Mouse (Mus musculus) layer of hippocampus, postnatal 10 days (tissue): ENCODE measurements around the gene Ralgapa2. TPM values are rescaled to one million over a fixed set of nuclear protein-coding genes. Genes with fewer than 3 reads are reported as not detected.
"Not testable (repeated sequence)": the region's sequence is repeated elsewhere in the genome, so short reads cannot be mapped to it uniquely, and the experiment has no call there.

Experiments used
- DNase-seq, 2 experiments: peaks; one replicate each; pipeline ENCODE4 v3.0.0; 2021; ENCODE audit warnings: low spot score in 2 of 2
- total RNA-seq, 2 experiments: library from RNA; stranded (reverse); gene quantifications; 2 replicates each; pipeline ENCODE4 v1.2.3; 2021

Ralgapa2 gene
- total RNA-seq, 2 experiments from 2014 or later, result 20.1 to 30.4 TPM

GRCm38 (mm10) chr2:146499111-146499510 lies 13.0 kb downstream of the Ralgapa2 start:
- no peak for DNase-seq

DNA sequence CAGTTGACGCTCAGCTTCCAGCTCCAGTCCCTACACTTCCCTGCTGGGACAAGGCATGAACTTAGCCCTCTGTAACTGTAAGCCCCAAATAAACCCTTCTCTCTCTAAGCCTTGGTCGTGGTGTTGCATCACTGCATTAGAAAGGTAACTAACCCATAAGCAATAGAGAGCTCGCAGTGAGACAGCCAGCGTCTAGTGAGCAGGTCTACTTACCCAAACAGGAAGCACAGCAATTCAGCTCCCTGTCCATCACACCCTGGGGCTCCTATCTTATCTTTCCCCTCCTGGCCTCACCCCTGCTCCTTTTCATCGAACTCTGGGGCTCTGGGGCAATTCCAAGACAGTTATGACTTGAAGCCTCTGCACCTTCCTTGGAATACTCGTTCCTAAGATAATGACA lies 13.8 kb downstream of the Ralgapa2 start:
- DNase-seq, result no peak

GRCm38 (mm10) chr2:146496995-146497394 lies 15.1 kb downstream of the Ralgapa2 start:
- DNase-seq, result no peak

- DNase-seq, result peak in 1 of 2 experiments; percentile 18
These were observed 16.4 kb downstream of the Ralgapa2 start for GRCm38 (mm10) chr2:146495781-146496180.

DNA sequence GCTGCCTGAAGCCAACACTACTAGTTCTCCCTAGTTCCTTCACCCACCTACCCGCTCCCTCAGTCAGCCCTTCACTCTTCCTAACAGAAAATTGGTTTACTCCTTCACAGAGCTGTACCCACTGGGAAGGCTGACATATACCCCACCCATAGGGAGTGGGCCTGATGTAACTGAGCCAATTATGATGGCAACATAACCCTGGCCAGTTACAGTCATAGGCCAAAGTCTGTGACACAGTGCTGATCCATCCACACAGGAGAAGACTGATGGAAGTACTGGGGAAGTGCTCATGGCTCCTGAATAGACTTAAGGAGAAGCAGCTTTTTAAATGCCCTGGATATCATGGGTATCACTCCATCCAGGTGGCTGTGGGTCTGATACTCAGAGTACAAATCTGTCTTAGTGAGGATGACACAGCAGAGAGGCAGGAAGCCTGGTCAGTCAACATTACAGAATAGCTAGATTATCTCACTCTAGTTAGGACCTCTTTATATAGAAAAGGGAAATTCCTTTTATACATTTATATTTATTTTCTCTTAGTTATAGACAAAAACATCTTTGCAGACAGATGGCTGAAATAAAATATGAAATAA lies 18.7 kb downstream of the Ralgapa2 start:
- no peak for DNase-seq

- no peak for DNase-seq
These were observed 20.1 kb downstream of the Ralgapa2 start for GRCm38 (mm10) chr2:146491830-146492610.

DNA sequence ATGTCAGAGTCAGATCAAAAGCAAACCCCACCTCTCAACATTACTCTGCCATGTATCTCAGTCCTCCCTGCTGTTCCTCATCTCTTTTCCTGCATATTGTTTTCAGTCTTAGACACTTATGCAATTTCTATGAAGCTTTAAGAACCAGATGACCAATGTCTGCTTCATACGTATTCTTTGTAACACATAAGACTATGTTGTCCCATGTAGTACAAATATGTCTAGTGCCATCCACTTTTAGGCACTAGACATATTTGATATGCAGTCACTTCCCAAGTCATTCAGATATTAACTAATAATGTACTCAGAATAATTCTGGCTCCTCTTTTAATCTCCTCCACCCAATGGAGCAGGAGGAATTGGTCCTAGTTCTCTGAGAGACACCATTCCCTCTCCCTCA lies 21.2 kb downstream of the Ralgapa2 start:
- no peak for DNase-seq

GRCm38 (mm10) chr2:146488291-146488690 lies 23.9 kb downstream of the Ralgapa2 start:
- DNase-seq, result no peak

- DNase-seq, result no peak
These were observed 29.3 kb downstream of the Ralgapa2 start for GRCm38 (mm10) chr2:146482859-146483258.

DNA sequence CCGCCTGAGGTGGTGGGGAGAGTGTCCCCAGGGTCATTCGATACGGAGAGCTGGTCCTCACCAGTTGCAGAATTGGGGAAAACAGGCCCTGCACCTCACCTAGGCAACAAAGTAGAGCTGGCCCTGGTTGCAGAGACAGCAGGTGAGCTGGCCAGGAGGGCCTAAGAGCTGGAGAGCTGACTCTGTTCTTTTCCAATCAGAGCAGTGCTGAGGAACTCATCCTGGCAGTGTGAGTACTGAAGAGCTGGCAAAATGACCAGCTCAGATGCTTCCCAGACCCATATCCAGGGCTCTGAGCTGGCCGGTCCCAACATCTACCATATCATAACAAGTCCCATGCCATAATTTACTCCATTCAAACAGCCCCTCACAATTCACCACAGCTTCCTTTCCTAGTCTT lies 34.7 kb downstream of the Ralgapa2 start:
- DNase-seq, result no peak

DNA sequence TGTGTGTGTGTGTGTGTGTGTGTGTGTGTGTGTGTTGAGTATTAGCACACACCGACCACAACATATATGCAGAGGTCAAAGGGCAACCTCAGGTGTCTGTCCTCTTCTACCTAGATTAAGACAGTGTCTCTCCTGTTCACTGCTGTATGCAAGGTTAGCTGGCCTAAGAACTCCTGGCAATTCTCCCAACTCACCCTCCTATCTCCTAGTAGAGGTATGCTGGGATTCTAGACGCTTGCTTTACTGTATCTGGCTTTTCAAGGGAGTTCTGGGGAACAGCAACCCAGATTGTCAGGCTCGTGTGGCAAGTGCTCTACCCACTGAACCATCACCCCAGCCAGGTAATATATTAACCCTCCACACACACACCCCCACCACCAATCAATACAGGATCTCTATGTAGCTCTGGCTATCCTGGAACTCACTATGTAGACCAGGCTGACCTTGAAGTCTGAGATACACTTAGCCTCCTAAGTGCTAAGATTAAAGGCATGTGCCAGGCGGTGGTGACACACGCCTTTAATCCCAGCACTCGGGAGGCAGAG lies 35.6 kb downstream of the Ralgapa2 start:
- DNase-seq, result no peak

- DNase-seq, result no peak
These were observed 36.1 kb downstream of the Ralgapa2 start for GRCm38 (mm10) chr2:146476001-146476400.

GRCm38 (mm10) chr2:146470947-146471346 lies 41.2 kb downstream of the Ralgapa2 start:
- no peak for DNase-seq

DNA sequence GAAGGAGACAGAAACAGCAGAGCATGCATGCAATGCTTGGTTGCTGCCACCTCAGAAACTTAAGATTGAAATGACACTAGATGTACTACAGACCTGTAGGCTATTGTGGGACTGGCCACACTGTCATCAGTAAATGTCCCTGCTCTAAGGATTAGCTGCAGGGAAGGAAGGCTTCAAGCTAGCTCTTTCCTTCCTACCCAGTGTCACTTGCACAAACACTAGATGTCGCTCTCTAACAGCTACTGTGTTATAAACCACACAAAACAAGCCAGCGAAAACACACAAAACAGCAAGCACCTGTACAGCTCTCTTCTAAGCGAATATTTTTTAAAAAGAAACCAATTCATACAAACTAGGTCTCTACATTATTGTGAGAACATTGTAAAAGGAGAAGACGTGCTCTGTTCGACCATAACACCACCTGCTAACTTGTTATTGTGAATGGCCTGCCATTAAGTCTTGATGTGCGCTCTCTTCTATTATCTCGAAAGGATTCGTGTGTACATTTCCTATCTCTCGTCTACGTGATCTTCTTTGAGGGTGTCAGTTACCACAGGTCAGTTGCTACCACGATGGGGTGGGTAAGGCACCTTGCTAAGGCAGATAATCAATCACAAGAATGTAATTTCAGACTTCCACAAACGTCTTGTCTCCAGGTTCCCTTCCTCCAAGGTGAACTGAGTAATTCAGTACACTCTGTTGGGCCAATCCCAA lies 42.3 kb downstream of the Ralgapa2 start:
- DNase-seq, result peak; percentile 22 to 34

GRCm38 (mm10) chr2:146468898-146469297 lies 43.2 kb downstream of the Ralgapa2 start:
- DNase-seq, result no peak

DNA sequence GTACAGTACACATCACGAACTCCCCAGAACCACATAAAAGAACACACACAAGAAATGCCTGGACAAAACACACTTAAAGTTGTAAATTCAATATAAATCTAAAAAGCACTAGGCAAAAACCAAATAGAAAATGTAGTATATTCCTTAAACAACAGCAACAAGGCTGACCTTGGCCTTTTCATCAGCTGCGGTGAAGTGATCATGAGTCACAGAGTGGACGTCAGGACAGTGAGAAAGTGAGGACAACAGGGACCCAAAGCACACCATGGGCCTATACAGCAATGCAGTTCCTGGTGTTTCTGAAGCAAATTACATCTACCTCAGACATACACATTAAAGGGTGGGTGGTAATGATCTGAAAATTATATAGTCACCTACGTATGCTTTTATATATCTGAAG lies 44.1 kb downstream of the Ralgapa2 start:
- no peak for DNase-seq

DNA sequence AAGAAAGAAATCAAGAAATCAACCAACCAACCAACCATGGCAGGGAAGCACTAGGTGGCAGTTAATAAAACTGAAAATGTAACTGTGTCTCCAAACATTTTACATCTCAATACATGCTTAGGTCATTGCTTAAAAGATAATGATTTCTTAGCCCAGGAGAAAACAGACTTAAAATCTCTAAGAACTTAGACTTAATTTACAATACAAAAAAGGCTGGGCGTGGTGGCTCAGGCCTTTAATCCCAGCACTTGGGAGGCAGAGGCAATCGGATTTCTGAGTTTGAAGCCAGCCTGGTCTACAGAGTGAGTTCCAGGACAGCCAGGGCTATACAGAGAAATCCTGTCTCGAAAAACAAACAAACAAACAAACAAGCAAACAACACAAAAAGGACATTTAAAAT lies 45.3 kb downstream of the Ralgapa2 start:
- not testable (repeated sequence) for DNase-seq

GRCm38 (mm10) chr2:146457494-146457893 lies 54.6 kb downstream of the Ralgapa2 start:
- DNase-seq, result no peak

DNA sequence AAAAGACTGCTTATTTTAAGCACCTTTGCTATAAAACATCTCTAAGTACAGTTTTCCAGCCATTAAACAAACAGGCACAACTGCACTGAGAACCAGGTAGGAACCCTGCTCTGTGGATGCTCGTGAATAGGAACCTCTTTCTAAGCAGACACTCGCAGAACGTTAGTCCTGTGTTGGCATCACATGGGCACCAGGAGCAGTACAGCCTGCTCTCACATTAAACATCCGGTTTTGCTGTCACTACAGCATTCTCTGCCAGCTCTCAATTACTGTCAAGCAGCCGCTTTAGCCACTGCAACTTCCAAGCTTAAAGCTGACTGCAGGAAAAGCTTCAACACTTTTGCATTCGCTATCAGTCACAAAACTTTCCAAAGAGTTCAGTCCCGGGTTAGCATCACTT lies 55.5 kb downstream of the Ralgapa2 start:
- DNase-seq, result no peak

DNA sequence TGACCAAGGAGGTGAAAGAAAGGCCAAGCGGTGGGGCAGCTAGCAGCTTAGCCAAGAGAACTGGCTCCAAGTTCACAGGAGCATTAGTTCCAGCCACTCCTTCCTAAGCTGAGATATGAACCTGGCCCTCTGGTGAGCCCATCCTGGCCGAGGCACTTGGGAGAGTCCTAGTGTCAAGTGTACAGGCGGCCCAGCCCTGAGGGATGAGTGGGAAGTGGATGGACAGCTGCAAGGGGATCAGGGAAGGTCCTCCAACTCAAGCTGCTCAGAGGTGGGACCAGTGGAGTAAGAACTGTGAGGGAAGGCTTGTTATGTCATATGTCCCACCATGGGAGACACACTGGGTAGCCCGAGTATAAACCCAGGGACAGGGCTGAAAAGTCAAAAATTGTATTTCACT lies 56.1 kb downstream of the Ralgapa2 start:
- no peak for DNase-seq

GRCm38 (mm10) chr2:146444009-146444408 lies 68.1 kb downstream of the Ralgapa2 start:
- no peak for DNase-seq

- DNase-seq, result no peak
These were observed 68.8 kb downstream of the Ralgapa2 start for GRCm38 (mm10) chr2:146443291-146443875.
